Mouse (Mus musculus): ENCODE measurements around the gene Ccdc7b. TPM values are rescaled to one million over a fixed set of nuclear protein-coding genes. Genes with fewer than 3 reads are reported as not detected.
"Not testable (repeated sequence)": the region's sequence is repeated elsewhere in the genome, so short reads cannot be mapped to it uniquely, and the experiment has no call there.

Ccdc7b gene
- polyA plus RNA-seq (2012; rRNA removed): not detected in 2 replicates

DNA sequence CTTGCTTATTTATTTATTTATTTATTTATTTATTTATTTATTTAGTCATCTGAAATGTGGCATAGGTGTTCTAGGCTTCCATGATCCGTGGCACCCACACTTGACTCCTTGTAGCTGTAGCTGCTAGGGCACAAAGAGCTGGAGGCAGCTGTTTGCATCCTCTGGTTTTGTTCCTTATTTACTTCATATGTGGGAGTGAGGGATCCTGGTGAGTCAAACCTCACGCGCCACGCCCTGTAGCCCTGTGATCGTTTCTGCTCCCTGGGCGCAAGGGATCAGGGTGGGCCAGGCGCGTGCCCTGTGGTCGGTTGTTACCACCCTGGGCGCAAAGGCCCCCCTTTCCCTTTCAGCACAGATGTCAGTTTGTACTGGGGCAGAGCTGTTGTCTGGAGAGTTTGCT, at the start of gene Ccdc7b:
Gene Ccdc7b (plus strand): TSS at position 301 of the 400 bp plus-strand sequence.
- DNase-seq (ENCODE audit: low spot score): not testable (repeated sequence)

DNA sequence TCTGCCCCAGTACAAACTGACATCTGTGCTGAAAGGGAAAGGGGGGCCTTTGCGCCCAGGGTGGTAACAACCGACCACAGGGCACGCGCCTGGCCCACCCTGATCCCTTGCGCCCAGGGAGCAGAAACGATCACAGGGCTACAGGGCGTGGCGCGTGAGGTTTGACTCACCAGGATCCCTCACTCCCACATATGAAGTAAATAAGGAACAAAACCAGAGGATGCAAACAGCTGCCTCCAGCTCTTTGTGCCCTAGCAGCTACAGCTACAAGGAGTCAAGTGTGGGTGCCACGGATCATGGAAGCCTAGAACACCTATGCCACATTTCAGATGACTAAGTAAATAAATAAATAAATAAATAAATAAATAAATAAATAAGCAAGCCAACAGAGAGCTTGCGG, 1.5 kb upstream of the Ccdc7b start, which contains the start of gene Ccdc7a:
Gene Ccdc7a (minus strand): TSS at position 101 of the 400 bp plus-strand sequence.
- not testable (repeated sequence) for DNase-seq (ENCODE audit: low spot score)

- DNase-seq (ENCODE audit: low spot score): not testable (repeated sequence)
These were observed 48.8 kb downstream of the Ccdc7b start for GRCm38 (mm10) chr8:129115761-129116160.

GRCm38 (mm10) chr8:129131561-129131960, 64.6 kb downstream of the Ccdc7b start, which contains the start of gene Gm10999:
Gm10999 (minus strand) TSS chr8:129131661.
- DNase-seq (ENCODE audit: low spot score): no peak

GRCm38 (mm10) chr8:129133475-129133874, 66.5 kb downstream of the Ccdc7b start:
- no peak for DNase-seq (ENCODE audit: low spot score)

Other genes with a start within 250 kb of the Ccdc7b start
- gene Ccdc7a, start 1.6 kb upstream of the Ccdc7b start, polyA plus RNA-seq (2012; rRNA removed): not detected in 2 replicates
- gene Gm10999, start 64.5 kb downstream of the Ccdc7b start, polyA plus RNA-seq (2012; rRNA removed): not detected in 2 replicates
- gene 2610044O15Rik8, start 167.3 kb downstream of the Ccdc7b start, polyA plus RNA-seq (2012; rRNA removed): 16.8 and 21.9 TPM in 2 replicates